Mouse (Mus musculus) CH12.LX (cell line): ENCODE results near the gene Megf11. TPM values are rescaled to one million over a fixed set of nuclear protein-coding genes. Genes with fewer than 3 reads are reported as not detected.

Experiments used
- DNase-seq: peaks from one replicate; pipeline ENCODE4 v3.0.0-alpha.2; 2013; ENCODE audit errors: extremely low read depth
- H3K27ac ChIP-seq: 2 replicates; pipeline ENCODE4 v1.5.1; 2012; ENCODE audit warnings: low read depth, mild to moderate bottlenecking, control low read depth, moderate library complexity; ENCODE audit not compliant: insufficient read depth
- H3K27me3 ChIP-seq: replicated peaks from 2 replicates; pipeline ENCODE3; 2012; ENCODE audit warnings: inconsistent platforms
- H3K36me3 ChIP-seq, 2 experiments: replicated peaks in 1 of 2; 2 replicates each; pipeline versions ENCODE3 to v1.6.1; 2012; ENCODE audit warnings: inconsistent platforms in 1 of 2, low read length in 1 of 2, mild to moderate bottlenecking in 1 of 2, mixed read lengths in 1 of 2, moderate library complexity in 1 of 2; ENCODE audit not compliant: control insufficient read depth in 1 of 2, insufficient read depth in 1 of 2
- H3K4me1 ChIP-seq, 2 experiments: 2 replicates each; pipeline ENCODE4 v1.6.1; 2012; ENCODE audit warnings: inconsistent platforms in 1 of 2, moderate library complexity in 1 of 2; ENCODE audit not compliant: insufficient read depth in 2 of 2, control insufficient read depth in 1 of 2
- H3K4me2 ChIP-seq: 2 replicates; pipeline ENCODE4 v1.6.1; 2012; ENCODE audit warnings: low read depth, mild to moderate bottlenecking, control low read depth; ENCODE audit not compliant: poor library complexity, insufficient read depth, severe bottlenecking
- H3K4me3 ChIP-seq, 3 experiments: fragments of 150-350 bp in 1 of 3; sonication (generic) in 1 of 3; replicated peaks in 1 of 3; 2 replicates each; pipeline versions ENCODE3 to v1.5.1; 2011 to 2012; ENCODE audit warnings: low read depth in 2 of 3, low read length in 2 of 3, mild to moderate bottlenecking in 2 of 3, moderate library complexity in 2 of 3, control low read depth in 1 of 3, improper control_type of control experiment in 1 of 3, inconsistent platforms in 1 of 3, mixed read lengths in 1 of 3; ENCODE audit not compliant: poor library complexity in 1 of 3
- H3K79me2 ChIP-seq: replicated peaks from 2 replicates; pipeline ENCODE4 v1.6.1; 2012; ENCODE audit warnings: mild to moderate bottlenecking, moderate library complexity; ENCODE audit not compliant: control insufficient read depth, poor library complexity, insufficient read depth, severe bottlenecking; ENCODE audit errors: extremely low read depth
- H3K9ac ChIP-seq: 2 replicates; pipeline ENCODE4 v1.6.1; 2012; ENCODE audit warnings: low read depth, mild to moderate bottlenecking, control low read depth, moderate library complexity; ENCODE audit not compliant: insufficient read depth
- H3K9me3 ChIP-seq: replicated peaks from 2 replicates; pipeline ENCODE3; 2012; ENCODE audit warnings: low read length, inconsistent platforms, mixed read lengths
- BHLHE40 ChIP-seq: IDR thresholded peaks from 2 replicates; pipeline ENCODE4 v1.6.1; 2011; ENCODE audit warnings: mild to moderate bottlenecking, low read depth, low read length, improper control_type of control experiment
- CHD1 ChIP-seq: IDR thresholded peaks from 2 replicates; pipeline ENCODE4 v1.6.1; 2012; ENCODE audit warnings: low read depth, low read length, improper control_type of control experiment, inconsistent platforms
- CHD2 ChIP-seq: IDR thresholded peaks from 2 replicates; pipeline ENCODE4 v1.6.1; 2011; ENCODE audit warnings: low read length, improper control_type of control experiment
- CTCF ChIP-seq, 2 experiments: IDR thresholded peaks in 1 of 2; conservative IDR thresholded peaks in 1 of 2; 2 replicates each; pipeline ENCODE4 v1.5.1; 2011 to 2012; ENCODE audit warnings: low read depth in 2 of 2, low read length in 2 of 2, improper control_type of control experiment in 1 of 2, inconsistent platforms in 1 of 2, mild to moderate bottlenecking in 1 of 2, moderate library complexity in 1 of 2
- E2F4 ChIP-seq: IDR thresholded peaks from 2 replicates; pipeline ENCODE4 v1.6.1; 2011; ENCODE audit warnings: low read depth, low read length, improper control_type of control experiment; ENCODE audit not compliant: insufficient replicate concordance
- ELF1 ChIP-seq: IDR thresholded peaks from 2 replicates; pipeline ENCODE4 v1.6.1; 2014; ENCODE audit warnings: low read depth, mild to moderate bottlenecking, inconsistent platforms, low read length, improper control_type of control experiment
- EP300 ChIP-seq: IDR thresholded peaks from 2 replicates; pipeline ENCODE4 v1.6.1; 2011; ENCODE audit warnings: low read length, improper control_type of control experiment
- ETS1 ChIP-seq: conservative IDR thresholded peaks from 2 replicates; pipeline ENCODE4 v1.6.1; 2012; ENCODE audit warnings: low read depth, mild to moderate bottlenecking, inconsistent platforms, low read length, improper control_type of control experiment, moderate library complexity
- HCFC1 ChIP-seq: IDR thresholded peaks from 2 replicates; pipeline ENCODE4 v1.6.1; 2012; ENCODE audit warnings: low read depth, mild to moderate bottlenecking, inconsistent platforms, low read length, improper control_type of control experiment
- IRF4 ChIP-seq: IDR thresholded peaks from 2 replicates; pipeline ENCODE4 v1.6.1; 2014; ENCODE audit warnings: low read depth, mild to moderate bottlenecking, inconsistent platforms, low read length, improper control_type of control experiment
- JUN ChIP-seq: IDR thresholded peaks from 2 replicates; pipeline ENCODE4 v1.6.1; 2011; ENCODE audit warnings: low read depth, mild to moderate bottlenecking, low read length, improper control_type of control experiment, moderate library complexity; ENCODE audit not compliant: insufficient read depth
- JUND ChIP-seq: conservative IDR thresholded peaks from 2 replicates; pipeline ENCODE4 v1.6.1; 2011; ENCODE audit warnings: low read depth, low read length, improper control_type of control experiment
- KAT2A ChIP-seq: IDR thresholded peaks from 2 replicates; pipeline ENCODE4 v1.6.1; 2012; ENCODE audit warnings: low read length, improper control_type of control experiment, inconsistent platforms; ENCODE audit not compliant: insufficient replicate concordance
- MAFK ChIP-seq: IDR thresholded peaks from 2 replicates; pipeline ENCODE4 v1.6.1; 2011; ENCODE audit warnings: low read length, improper control_type of control experiment; ENCODE audit not compliant: insufficient replicate concordance
- MAX ChIP-seq: IDR thresholded peaks from 2 replicates; pipeline ENCODE4 v1.6.1; 2011; ENCODE audit warnings: low read length, improper control_type of control experiment
- MAZ ChIP-seq: IDR thresholded peaks from 2 replicates; pipeline ENCODE4 v1.6.1; 2012; ENCODE audit warnings: low read depth, mild to moderate bottlenecking, inconsistent platforms, low read length, improper control_type of control experiment, moderate library complexity
- MEF2A ChIP-seq: IDR thresholded peaks from 2 replicates; pipeline ENCODE4 v1.6.1; 2014; ENCODE audit warnings: low read depth, mild to moderate bottlenecking, inconsistent platforms, low read length, improper control_type of control experiment, borderline replicate concordance
- MXI1 ChIP-seq: IDR thresholded peaks from 2 replicates; pipeline ENCODE4 v1.6.1; 2011; ENCODE audit warnings: mild to moderate bottlenecking, low read depth, low read length, improper control_type of control experiment
- MYC ChIP-seq: IDR thresholded peaks from 2 replicates; pipeline ENCODE4 v1.6.1; 2011; ENCODE audit warnings: low read depth, mild to moderate bottlenecking, improper control_type of control experiment, low read length
- NELFE ChIP-seq: IDR thresholded peaks from 2 replicates; pipeline ENCODE4 v1.6.1; 2011; ENCODE audit warnings: low read depth, low read length, improper control_type of control experiment
- NRF1 ChIP-seq: IDR thresholded peaks from 2 replicates; pipeline ENCODE4 v1.6.1; 2014; ENCODE audit warnings: low read depth, mild to moderate bottlenecking, inconsistent platforms, low read length, improper control_type of control experiment, moderate library complexity
- PAX5 ChIP-seq: IDR thresholded peaks from 2 replicates; pipeline ENCODE4 v1.6.1; 2012; ENCODE audit warnings: low read length, inconsistent platforms, mixed read lengths
- POLR2A ChIP-seq: IDR thresholded peaks from 2 replicates; pipeline ENCODE4 v1.6.1; 2011; ENCODE audit warnings: low read depth, mild to moderate bottlenecking, improper control_type of control experiment, low read length
- RAD21 ChIP-seq: IDR thresholded peaks from 2 replicates; pipeline ENCODE4 v1.6.1; 2011; ENCODE audit warnings: low read depth, mild to moderate bottlenecking, low read length, improper control_type of control experiment, moderate library complexity
- SIN3A ChIP-seq: IDR thresholded peaks from 2 replicates; pipeline ENCODE4 v1.6.1; 2012; ENCODE audit warnings: low read length, improper control_type of control experiment, inconsistent platforms
- SMC3 ChIP-seq: IDR thresholded peaks from 2 replicates; pipeline ENCODE4 v1.6.1; 2011; ENCODE audit warnings: low read depth, low read length, improper control_type of control experiment
- TBP ChIP-seq: conservative IDR thresholded peaks from 2 replicates; pipeline ENCODE4 v1.6.1; 2011; ENCODE audit warnings: low read depth, low read length, improper control_type of control experiment
- TCF12 ChIP-seq: IDR thresholded peaks from 2 replicates; pipeline ENCODE4 v1.6.1; 2014; ENCODE audit warnings: low read depth, mild to moderate bottlenecking, inconsistent platforms, low read length, improper control_type of control experiment
- USF1 ChIP-seq: IDR thresholded peaks from 2 replicates; pipeline ENCODE4 v1.6.1; 2014; ENCODE audit warnings: low read depth, mild to moderate bottlenecking, inconsistent platforms, low read length, improper control_type of control experiment
- USF2 ChIP-seq: conservative IDR thresholded peaks from 2 replicates; pipeline ENCODE4 v1.6.1; 2011; ENCODE audit warnings: low read depth, low read length, improper control_type of control experiment
- ZKSCAN1 ChIP-seq: IDR thresholded peaks from 2 replicates; pipeline ENCODE4 v1.6.1; 2012; ENCODE audit warnings: low read depth, inconsistent platforms, low read length, improper control_type of control experiment, borderline replicate concordance
- ZMIZ1 ChIP-seq: IDR thresholded peaks from 2 replicates; pipeline ENCODE4 v1.6.1; 2012; ENCODE audit warnings: low read depth, mild to moderate bottlenecking, inconsistent platforms, low read length, improper control_type of control experiment
- ZNF384 ChIP-seq: IDR thresholded peaks from 2 replicates; pipeline ENCODE4 v1.6.1; 2012; ENCODE audit warnings: low read depth, low read length, improper control_type of control experiment, inconsistent platforms
- dilution Hi-C: fragments of 300-500 bp; cut with MboI; formaldehyde crosslinking; loops from 2 replicates; pipeline ENCODE4 v1.14.3; 2020; ENCODE audit warnings: low sequenced_read_pairs; ENCODE audit not compliant: extremely low pct_unique_long_range_greater_than_20kb, extremely low pct_ligation_motif_present
- in situ Hi-C: fragments of 300-500 bp; cut with MboI; formaldehyde crosslinking; loops from 3 replicates; pipeline ENCODE4 v1.14.3; 2019; ENCODE audit warnings: low sequenced_read_pairs, low pct_ligation_motif_present, low pct_unique_long_range_greater_than_20kb, mixed read lengths
- polyA plus RNA-seq: library from polyadenylated mRNA; unstranded; fragments of >175 nt; gene quantifications from 2 replicates; pipeline ENCODE4 v1.2.1, GENCODE M21; 2012; ENCODE audit warnings: low read depth; ENCODE audit not compliant: insufficient read length
- total RNA-seq, 2 experiments: library from RNA; depleted of rRNA; stranded (reverse); fragments of 300-350 nt in 1 of 2; fragments of >200 nt in 1 of 2; gene quantifications; 2 replicates each; pipeline ENCODE4 v1.2.3; 2012 to 2014

Megf11 gene
- total and polyA plus RNA-seq, 3 experiments = 0.04 to 0.59 TPM; not detected in 1

DNA sequence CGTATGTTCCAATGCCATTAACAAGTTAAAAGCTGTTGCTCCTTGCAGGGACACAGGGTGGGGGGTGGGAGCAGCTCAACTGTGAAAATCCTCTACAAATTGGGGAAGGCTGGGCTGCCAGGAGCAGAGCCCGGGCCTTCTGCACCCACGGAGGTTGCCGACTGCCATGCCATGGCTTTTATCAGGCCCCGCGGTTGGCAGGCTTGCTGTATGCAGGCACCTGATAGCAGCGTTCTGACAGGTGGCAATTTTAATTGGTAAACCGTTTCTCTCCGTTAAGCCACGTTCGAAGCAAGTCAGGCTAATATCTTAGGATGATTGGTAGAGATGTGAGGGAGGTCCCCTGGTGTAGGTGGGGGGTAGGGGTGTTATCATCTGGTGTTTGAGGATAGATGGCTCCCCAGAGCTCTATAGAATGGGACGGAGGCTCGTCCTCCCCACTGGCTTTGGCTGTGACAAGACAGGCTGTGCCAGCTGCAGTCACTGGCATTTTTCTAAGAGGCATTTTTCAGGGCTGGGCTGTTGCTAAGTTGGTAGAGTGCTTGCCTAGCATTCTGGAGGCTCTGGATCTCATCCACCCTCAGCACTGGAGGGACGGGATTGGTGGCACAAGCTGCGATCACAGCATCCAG, 148.2 kb downstream of the Megf11 start:
- no peak overlapping the region for H3K4me2 ChIP-seq
- H3K27ac ChIP-seq = no peak overlapping the region
- TF ChIP-seq CTCF (conservative IDR thresholded peaks at IDR 0.05 in 1 of 2, IDR thresholded peaks at IDR 0.05 in 1 of 2; ENCODE audit: low read depth in 2 of 2, low read length in 2 of 2) (no peak), NELFE (no peak), MAFK (no peak), SIN3A (no peak), RAD21 (no peak), ZKSCAN1 (no peak), ETS1 (no peak), ZMIZ1 (no peak), USF2 (no peak), CHD1 (no peak), MAX (no peak), E2F4 (no peak), MEF2A (no peak), ZNF384 (no peak), MYC (no peak), ELF1 (no peak), PAX5 (no peak), POLR2A (no peak)
- no peaks in the 10 kb centered on the region for H3K9me3 ChIP-seq
- no peak overlapping the region for H3K9ac ChIP-seq
- in situ Hi-C loops = no loop called here
- H3K79me2 ChIP-seq = no peaks in the 10 kb centered on the region
- DNase-seq = no peak
- peaks cover 0 to 16% of the 10 kb centered on the region in 2 experiments; a peak in 2 of 4 replicates for H3K4me1 ChIP-seq
- H3K4me3 ChIP-seq = no peak overlapping the region
- H3K36me3 ChIP-seq = no peaks in the 10 kb centered on the region
- dilution Hi-C loops = no loop called here
- H3K27me3 ChIP-seq = no peaks in the 10 kb centered on the region

DNA sequence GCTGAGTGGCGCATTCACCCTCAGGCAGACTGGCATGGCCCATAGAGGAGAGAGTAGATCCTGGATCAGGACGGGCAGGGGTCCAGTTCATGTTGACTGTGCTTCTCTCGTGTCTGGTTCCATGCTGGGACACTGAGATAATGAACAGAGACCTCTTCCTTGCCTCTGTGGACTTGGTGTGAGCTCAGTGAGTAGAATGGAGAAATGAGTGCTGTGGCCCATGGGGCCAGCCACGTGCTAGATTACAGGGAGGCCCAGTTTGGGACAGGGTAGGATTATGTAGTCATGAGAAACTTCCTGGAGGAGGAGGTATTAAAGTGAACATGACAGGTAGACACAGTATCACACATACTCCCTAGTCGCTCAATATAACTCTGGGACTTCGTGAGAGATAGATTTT, 148.9 kb downstream of the Megf11 start:
- Histone ChIP-seq H3K36me3 (no peaks in the 10 kb centered on the region), H3K27me3 (no peaks in the 10 kb centered on the region), H3K27ac (no peak overlapping the region), H3K4me3 (no peak overlapping the region), H3K4me1 (peaks cover 0 to 23% of the 10 kb centered on the region in 2 experiments; a peak in 2 of 4 replicates), H3K9me3 (no peaks in the 10 kb centered on the region), H3K9ac (no peak overlapping the region), H3K79me2 (no peaks in the 10 kb centered on the region), H3K4me2 (no peak overlapping the region)
- no peak for DNase-seq
- dilution Hi-C loops (no loop called here), in situ Hi-C loops (no loop called here)
- TF ChIP-seq TBP (no peak), BHLHE40 (no peak), MYC (no peak), JUND (no peak), MXI1 (no peak), KAT2A (no peak), IRF4 (no peak), SIN3A (no peak), EP300 (no peak), HCFC1 (no peak), TCF12 (no peak), CHD2 (no peak), JUN (no peak), RAD21 (no peak), ZKSCAN1 (no peak), SMC3 (no peak), NRF1 (no peak), MAZ (no peak), USF1 (no peak), MAX (no peak)
